Mouse (Mus musculus) layer of hippocampus, adult 6 months (tissue): ENCODE measurements around the gene Cphx2. TPM values are rescaled to one million over a fixed set of nuclear protein-coding genes. Genes with fewer than 3 reads are reported as not detected.

Experiments
- long read RNA-seq, 2 experiments: library from polyadenylated mRNA; unstranded; transcript quantifications; one replicate each; pipeline ENCODE4 v2.0.0; 2019 to 2020
- polyA plus RNA-seq: library from polyadenylated mRNA; unstranded; fragments of <200 nt; fragmentation: Nextera tagmentation; gene quantifications from 2 replicates; pipeline ENCODE4 v1.2.3, GENCODE M21; 2021

Gene Cphx2
- polyA plus RNA-seq = not detected in 2 replicates
- long read RNA-seq, experiment 1 = 0 reads
- long read RNA-seq, experiment 2 = 0 reads

DNA sequence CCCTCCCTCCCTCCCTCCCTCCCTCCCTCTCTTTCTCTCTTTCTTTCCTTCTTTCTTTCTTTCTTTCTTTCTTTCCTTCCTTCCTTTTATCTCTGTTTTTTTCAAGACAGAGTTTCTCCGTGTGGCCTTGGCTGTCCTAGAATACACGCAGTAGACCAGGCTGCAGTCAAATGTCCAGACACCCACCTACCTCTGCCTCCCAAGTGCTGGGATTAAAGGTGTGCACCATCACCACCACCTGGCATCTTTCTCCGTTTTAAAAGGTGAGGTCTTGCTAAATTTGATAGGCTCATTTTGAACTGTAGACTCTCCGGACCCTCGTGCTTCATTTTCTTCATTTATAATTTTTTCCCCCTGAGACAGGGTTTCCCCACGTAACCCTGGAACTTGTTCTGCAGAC lies at the start of gene Cphx2:
Gene Cphx2 (plus strand): TSS at position 301 of the 400 bp plus-strand sequence.

DNA sequence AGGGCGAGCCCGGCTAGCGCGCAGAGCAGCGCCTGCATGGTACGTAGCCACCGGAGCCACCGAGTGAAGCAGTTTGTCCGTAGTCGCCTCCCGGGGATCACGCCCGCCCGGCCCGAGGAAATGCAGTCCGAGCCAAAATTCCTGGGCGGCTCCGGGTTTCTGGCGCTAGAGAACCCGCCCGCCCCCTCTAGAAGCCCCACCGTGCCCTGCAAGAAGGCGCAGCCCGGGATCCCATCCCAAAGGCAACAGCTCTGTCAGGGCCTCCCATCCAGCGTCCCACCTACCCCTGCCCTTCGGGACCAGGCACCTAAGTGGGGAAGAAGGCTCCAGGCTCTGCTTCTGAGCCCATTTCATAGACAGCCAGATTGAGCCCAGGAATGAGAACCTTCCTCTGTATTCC lies 38.7 kb upstream of the Cphx2 start, which contains the start of gene Gm9780:
Gene Gm9780 (minus strand): TSS at position 101 of the 400 bp plus-strand sequence.

DNA sequence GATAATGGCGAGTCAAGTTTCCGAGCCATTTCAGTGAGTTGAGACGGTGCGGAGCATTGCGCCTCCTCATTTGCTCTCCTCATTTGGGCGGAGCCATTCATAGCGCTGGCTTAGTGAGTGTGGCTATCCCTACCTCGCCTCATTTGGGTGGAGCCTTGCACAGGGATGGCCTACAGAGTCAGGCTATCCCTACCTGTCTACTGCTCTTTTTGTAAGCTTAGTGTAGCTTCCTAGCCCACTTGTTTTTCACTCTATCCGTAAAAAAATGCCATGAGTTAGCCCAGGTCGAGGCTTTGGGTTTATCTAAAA lies 14.0 kb upstream of the Cphx2 start, which contains the start of gene Tmem254c:
Gene Tmem254c (minus strand): TSS at position 31 of the 309 bp plus-strand sequence.

DNA sequence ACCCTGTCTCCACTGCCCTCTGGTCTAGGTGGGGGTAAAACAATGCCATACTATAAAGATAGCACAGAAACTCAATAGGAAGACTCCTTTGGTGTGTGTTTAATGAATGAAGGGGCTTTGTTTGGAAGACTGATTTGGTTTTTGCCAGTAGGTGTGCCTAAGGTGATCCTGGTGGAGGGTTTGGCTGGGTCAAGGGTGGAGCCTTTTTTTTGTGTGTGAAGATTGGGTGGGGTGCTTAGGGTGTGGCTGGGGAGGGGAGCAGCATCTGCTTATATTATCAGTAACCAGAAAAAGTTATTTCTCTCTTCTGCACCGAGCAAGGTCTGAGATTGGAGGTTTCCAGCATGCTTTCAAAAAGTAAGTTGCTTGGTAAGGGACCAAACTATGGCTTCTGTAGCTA lies 681 bp downstream of the Cphx2 start, which contains the start of gene Cphx3:
Gene Cphx3 (plus strand): TSS at position 301 of the 400 bp plus-strand sequence.

DNA sequence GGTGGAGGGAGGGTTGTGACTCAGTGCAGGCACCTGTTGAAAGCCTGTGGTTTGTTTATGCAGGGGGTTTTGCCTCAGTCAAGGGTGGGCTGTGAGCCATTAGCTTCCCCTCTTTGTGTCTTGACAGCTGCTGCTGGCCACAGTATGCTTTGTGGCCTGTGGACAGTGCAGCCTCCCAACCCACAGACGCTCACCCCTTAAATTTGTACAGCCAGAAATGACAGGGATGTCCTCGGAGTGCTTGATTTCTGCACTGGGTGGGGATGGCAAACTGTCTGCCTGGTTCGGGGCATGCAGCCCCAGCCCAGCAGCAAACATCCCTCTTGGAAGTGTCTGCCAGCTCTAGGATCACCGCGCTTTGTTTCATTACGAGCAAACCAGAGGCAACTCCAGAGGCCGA lies 36.8 kb downstream of the Cphx2 start, which contains the start of gene Duxbl2:
Gene Duxbl2 (plus strand): TSS at position 200 of the 400 bp plus-strand sequence.

Other genes starting within 250 kb of the Cphx2 start
- 8.7 and 12.2 TPM in 2 replicates for gene Anxa11, start 239.4 kb upstream of the Cphx2 start, polyA plus RNA-seq
- 0.97 and 1.6 TPM in 2 replicates for gene Plac9a, start 178.4 kb upstream of the Cphx2 start, polyA plus RNA-seq
- gene Tmem254a, start 153.8 kb upstream of the Cphx2 start, polyA plus RNA-seq = 9.6 and 11.1 TPM in 2 replicates
- not detected in 2 replicates for gene Cphx1, start 143.2 kb upstream of the Cphx2 start, polyA plus RNA-seq
- 0.18 and 0.41 TPM in 2 replicates for gene Duxbl1, start 102.9 kb upstream of the Cphx2 start, polyA plus RNA-seq
- 54.3 and 77.6 TPM in 2 replicates for gene Gm9780, start 38.8 kb upstream of the Cphx2 start, polyA plus RNA-seq
- 33.5 and 40.6 TPM in 2 replicates for gene Tmem254c, start 14.2 kb upstream of the Cphx2 start, polyA plus RNA-seq
- gene Cphx3, start 781 bp downstream of the Cphx2 start, polyA plus RNA-seq = not detected in 2 replicates
- 0.11 TPM in 1 of 2 replicates, not detected in the other for gene Duxbl2, start 36.8 kb downstream of the Cphx2 start, polyA plus RNA-seq
- 70.5 and 88.6 TPM in 2 replicates for gene Plac9b, start 101.0 kb downstream of the Cphx2 start, polyA plus RNA-seq
- 43.8 and 51.3 TPM in 2 replicates for gene Tmem254b, start 125.5 kb downstream of the Cphx2 start, polyA plus RNA-seq
- 0.52 TPM in 1 of 2 replicates, not detected in the other for gene Duxbl3, start 176.4 kb downstream of the Cphx2 start, polyA plus RNA-seq